Mouse (Mus musculus) embryonic facial prominence, embryonic 13.5 days (tissue): ENCODE measurements around the gene Ptpra. TPM values are rescaled to one million over a fixed set of nuclear protein-coding genes. Genes with fewer than 3 reads are reported as not detected.
A peak's percentile ranks its signal among the peaks of the same experiment; 100 is the strongest.
"Not testable (repeated sequence)": the region's sequence is repeated elsewhere in the genome, so short reads cannot be mapped to it uniquely, and the experiment has no call there.

Experiments used
- ATAC-seq: fragments of 200-750 bp; cut with Nextera tagmentation; 2 replicates; pipeline ENCODE4 v1.8.0; 2017; ENCODE audit warnings: low read depth; ENCODE audit not compliant: insufficient number of reproducible peaks, insufficient read depth, low FRiP score, low TSS enrichment
- H3K27ac ChIP-seq: fragments of 300-500 bp; sonication (generic); 2 replicates; pipeline ENCODE4 v1.5.1; 2015; ENCODE audit warnings: moderate library complexity, mild to moderate bottlenecking, inconsistent platforms
- H3K27me3 ChIP-seq: fragments of 300-500 bp; sonication (generic); 2 replicates; pipeline ENCODE4 v1.6.1; 2015; ENCODE audit warnings: mild to moderate bottlenecking, inconsistent platforms
- H3K36me3 ChIP-seq: fragments of 300-500 bp; sonication (generic); 2 replicates; pipeline ENCODE4 v1.6.1; 2015; ENCODE audit warnings: mild to moderate bottlenecking, inconsistent platforms
- H3K4me1 ChIP-seq: fragments of 300-500 bp; sonication (generic); 2 replicates; pipeline ENCODE4 v1.6.1; 2015; ENCODE audit warnings: inconsistent platforms
- H3K4me2 ChIP-seq: fragments of 300-500 bp; sonication (generic); 2 replicates; pipeline ENCODE4 v1.6.1; 2015; ENCODE audit warnings: moderate library complexity, mild to moderate bottlenecking, inconsistent platforms
- H3K4me3 ChIP-seq: fragments of 300-500 bp; sonication (generic); 2 replicates; pipeline ENCODE4 v1.5.1; 2015; ENCODE audit warnings: mild to moderate bottlenecking, inconsistent platforms
- H3K9ac ChIP-seq: fragments of 300-500 bp; sonication (generic); 2 replicates; pipeline ENCODE4 v1.6.1; 2015; ENCODE audit warnings: mild to moderate bottlenecking, inconsistent platforms
- H3K9me3 ChIP-seq: fragments of 300-500 bp; sonication (generic); 2 replicates; pipeline ENCODE4 v1.6.1; 2016; ENCODE audit warnings: inconsistent platforms
- WGBS: fragments of 180-500 bp; shearing (Covaris S2); methylation state at CpG from one replicate; pipeline ENCODE4 v1.1.7; 2015; ENCODE audit warnings: mixed read lengths; 5-methylcytosine and 5-hydroxymethylcytosine counted together
- polyA plus RNA-seq: library from polyadenylated mRNA; unstranded; fragments of >200 nt; fragmentation: Nextera tagmentation; extraction: Ambion mirVana; gene quantifications from 2 replicates; pipeline ENCODE4 v1.2.1, GENCODE M21; 2015

Ptpra gene
- polyA plus RNA-seq, 1 experiment from 2014 or later = 114 TPM

GRCm38 (mm10) chr2:130564983-130565382, 114.9 kb downstream of the Ptpra start:
- Histone ChIP-seq H3K27me3 (no peaks in the 10 kb centered on the region), H3K27ac (no peak overlapping the region), H3K9me3 (no peaks in the 10 kb centered on the region), H3K9ac (peak overlapping the region; percentile 93), H3K4me2 (peak overlapping the region; percentile 94), H3K4me3 (peak overlapping the region; percentile 95), H3K4me1 (peaks cover 20% of the 10 kb centered on the region), H3K36me3 (peaks cover 19% of the 10 kb centered on the region)
- WGBS = 86% methylated on average over 8 of the region's 8 CpGs
- no peak for ATAC-seq

- peaks cover 14% of the 10 kb centered on the region for H3K4me1 ChIP-seq
- H3K4me3 ChIP-seq = no peak overlapping the region
- no peak overlapping the region for H3K9ac ChIP-seq
- no peaks in the 10 kb centered on the region for H3K9me3 ChIP-seq
- H3K36me3 ChIP-seq = peaks cover 19% of the 10 kb centered on the region
- WGBS = 64% methylated on average over 4 of the region's 4 CpGs
- ATAC-seq = no peak
- H3K27ac ChIP-seq = no peak overlapping the region
- peaks cover 4% of the 10 kb centered on the region; the same call in 1 of the 2 replicates for H3K27me3 ChIP-seq
- no peak overlapping the region for H3K4me2 ChIP-seq
Observed at GRCm38 (mm10) chr2:130568921-130569320, 118.8 kb downstream of the Ptpra start.

- H3K27ac ChIP-seq = no peak overlapping the region
- peaks cover 10% of the 10 kb centered on the region for H3K27me3 ChIP-seq
- H3K4me2 ChIP-seq = no peak overlapping the region
- H3K4me1 ChIP-seq = peaks cover 7% of the 10 kb centered on the region
- H3K36me3 ChIP-seq = peaks cover 19% of the 10 kb centered on the region
- ATAC-seq = no peak
- H3K9me3 ChIP-seq = no peaks in the 10 kb centered on the region
- H3K9ac ChIP-seq = no peak overlapping the region
- no peak overlapping the region for H3K4me3 ChIP-seq
Observed at GRCm38 (mm10) chr2:130569926-130570325, 119.8 kb downstream of the Ptpra start.

GRCm38 (mm10) chr2:130574960-130575359, 124.9 kb downstream of the Ptpra start:
- Histone ChIP-seq H3K27me3 (peaks cover 60% of the 10 kb centered on the region), H3K4me2 (no peak overlapping the region)
- WGBS = 86% methylated on average over 5 of the region's 5 CpGs

GRCm38 (mm10) chr2:130575873-130576272, 125.8 kb downstream of the Ptpra start, which contains the start of gene Oxt:
Oxt (plus strand) TSS chr2:130576173.
- WGBS = 46% methylated on average over 9 of the region's 9 CpGs
- Histone ChIP-seq H3K36me3 (no peaks in the 10 kb centered on the region), H3K9ac (peak within 1 kb of the TSS; percentile 57), H3K9me3 (no peaks in the 10 kb centered on the region), H3K4me1 (peaks cover 27% of the 10 kb centered on the region), H3K27ac (no peak within 1 kb of the TSS), H3K27me3 (peaks cover 69% of the 10 kb centered on the region), H3K4me2 (peak within 1 kb of the TSS; percentile 62), H3K4me3 (peak within 1 kb of the TSS; percentile 37)
- ATAC-seq = no peak

More at GRCm38 (mm10) chr2:130574960-130575359, 124.9 kb downstream of the Ptpra start:
- Histone ChIP-seq H3K4me1 (peaks cover 18% of the 10 kb centered on the region), H3K36me3 (no peaks in the 10 kb centered on the region), H3K9me3 (no peaks in the 10 kb centered on the region), H3K9ac (no peak overlapping the region), H3K4me3 (no peak overlapping the region), H3K27ac (no peak overlapping the region)
- ATAC-seq = no peak

- peak overlapping the region; percentile 62 for H3K4me2 ChIP-seq
- H3K36me3 ChIP-seq, H3K27ac ChIP-seq, H3K9me3 ChIP-seq, ATAC-seq: not testable (repeated sequence)
- WGBS = 2% methylated on average over 29 of the region's 32 CpGs
- H3K9ac ChIP-seq = peak overlapping the region; percentile 57
- H3K4me1 ChIP-seq = peaks cover 29% of the 10 kb centered on the region
- peak overlapping the region; percentile 37 for H3K4me3 ChIP-seq
- H3K27me3 ChIP-seq = peaks cover 76% of the 10 kb centered on the region
Observed at GRCm38 (mm10) chr2:130576564-130576963, 126.5 kb downstream of the Ptpra start.

- Histone ChIP-seq H3K4me3 (peak overlapping the region; percentile 37), H3K4me1 (peaks cover 29% of the 10 kb centered on the region), H3K27me3 (peaks cover 81% of the 10 kb centered on the region), H3K9me3 (no peaks in the 10 kb centered on the region), H3K27ac (no peak overlapping the region), H3K4me2 (peak overlapping the region; percentile 62), H3K36me3 (no peaks in the 10 kb centered on the region), H3K9ac (peak overlapping the region; percentile 57)
- ATAC-seq = no peak
- 4% methylated on average over 9 of the region's 9 CpGs for WGBS
Observed at GRCm38 (mm10) chr2:130577021-130577420, 126.9 kb downstream of the Ptpra start.

GRCm38 (mm10) chr2:130577632-130578031, 127.6 kb downstream of the Ptpra start:
- peak overlapping the region; percentile 37; the same call in 1 of the 2 replicates for H3K4me3 ChIP-seq
- H3K4me1 ChIP-seq = peaks cover 29% of the 10 kb centered on the region
- no peak overlapping the region for H3K9ac ChIP-seq
- H3K27me3 ChIP-seq = peaks cover 83% of the 10 kb centered on the region
- no peaks in the 10 kb centered on the region for H3K36me3 ChIP-seq
- no peak overlapping the region for H3K27ac ChIP-seq
- WGBS = 2% methylated on average over 12 of the region's 12 CpGs
- no peaks in the 10 kb centered on the region for H3K9me3 ChIP-seq
- ATAC-seq = no peak
- H3K4me2 ChIP-seq = peak overlapping the region; percentile 62

GRCm38 (mm10) chr2:130578148-130578547, 128.1 kb downstream of the Ptpra start:
- Histone ChIP-seq H3K9me3 (no peaks in the 10 kb centered on the region), H3K36me3 (no peaks in the 10 kb centered on the region), H3K4me1 (peaks cover 29% of the 10 kb centered on the region), H3K4me2 (no peak overlapping the region), H3K27ac (no peak overlapping the region), H3K9ac (no peak overlapping the region), H3K27me3 (peaks cover 88% of the 10 kb centered on the region), H3K4me3 (no peak overlapping the region)
- no peak for ATAC-seq
- WGBS = 6% methylated on average over 11 of the region's 11 CpGs

GRCm38 (mm10) chr2:130579791-130580190, 129.7 kb downstream of the Ptpra start:
- H3K9ac ChIP-seq = no peak overlapping the region
- H3K27ac ChIP-seq = no peak overlapping the region
- H3K4me2 ChIP-seq = peak overlapping the region; percentile 22; the same call in 1 of the 2 replicates
- 6% methylated on average over 8 of the region's 8 CpGs for WGBS
- no peaks in the 10 kb centered on the region for H3K9me3 ChIP-seq
- peaks cover 92% of the 10 kb centered on the region for H3K27me3 ChIP-seq
- H3K4me1 ChIP-seq = peaks cover 29% of the 10 kb centered on the region
- ATAC-seq = no peak
- H3K4me3 ChIP-seq = peak overlapping the region; percentile 40; the same call in 1 of the 2 replicates
- no peaks in the 10 kb centered on the region for H3K36me3 ChIP-seq

- peak overlapping the region; percentile 69 for H3K4me2 ChIP-seq
- H3K36me3 ChIP-seq = no peaks in the 10 kb centered on the region
- no peaks in the 10 kb centered on the region for H3K9me3 ChIP-seq
- H3K4me1 ChIP-seq = peaks cover 29% of the 10 kb centered on the region
- WGBS = 4% methylated on average over 16 of the region's 16 CpGs
- peak overlapping the region; percentile 40 for H3K4me3 ChIP-seq
- peaks cover 78% of the 10 kb centered on the region for H3K27me3 ChIP-seq
- peak overlapping the region; percentile 67; the same call in 1 of the 2 replicates for H3K9ac ChIP-seq
- ATAC-seq = no peak
- H3K27ac ChIP-seq = no peak overlapping the region
Observed at GRCm38 (mm10) chr2:130581201-130581600, 131.1 kb downstream of the Ptpra start.

GRCm38 (mm10) chr2:130582552-130582951, 132.5 kb downstream of the Ptpra start, which contains the start of gene Avp:
Avp (minus strand) TSS chr2:130582554.
- no peaks in the 10 kb centered on the region for H3K36me3 ChIP-seq
- H3K9me3 ChIP-seq = no peaks in the 10 kb centered on the region
- H3K27ac ChIP-seq = no peak within 1 kb of the TSS
- no peak for ATAC-seq
- H3K9ac ChIP-seq = no peak within 1 kb of the TSS
- H3K4me2 ChIP-seq = no peak within 1 kb of the TSS
- 33% methylated on average over 10 of the region's 10 CpGs for WGBS
- H3K4me3 ChIP-seq = no peak within 1 kb of the TSS
- H3K4me1 ChIP-seq = peaks cover 17% of the 10 kb centered on the region
- H3K27me3 ChIP-seq = peaks cover 64% of the 10 kb centered on the region
